Mouse (Mus musculus) midbrain, embryonic 11.5 days (tissue): ENCODE data around the gene Galc. TPM values are rescaled to one million over a fixed set of nuclear protein-coding genes. Genes with fewer than 3 reads are reported as not detected.

ENCODE experiments used
- ATAC-seq: fragments of 200-750 bp; cut with Nextera tagmentation; 2 replicates; pipeline ENCODE4 v1.8.0; 2017; ENCODE audit warnings: moderate TSS enrichment, moderate library complexity; ENCODE audit not compliant: low FRiP score
- DNase-seq: peaks from one replicate; pipeline ENCODE4 v3.0.0; 2015; ENCODE audit warnings: low spot score; ENCODE audit errors: missing footprints
- H3K27ac ChIP-seq: fragments of 300-500 bp; sonication (generic); 2 replicates; pipeline ENCODE4 v1.5.1; 2014; ENCODE audit warnings: low read depth, low read length
- H3K27me3 ChIP-seq: fragments of 300-500 bp; sonication (generic); 2 replicates; pipeline ENCODE4 v1.6.1; 2014; ENCODE audit warnings: mild to moderate bottlenecking, low read length, moderate library complexity, mixed read lengths; ENCODE audit not compliant: control insufficient read depth, insufficient read depth
- H3K36me3 ChIP-seq: fragments of 300-500 bp; sonication (generic); 2 replicates; pipeline ENCODE4 v1.6.1; 2014; ENCODE audit warnings: mild to moderate bottlenecking, low read length, moderate library complexity, mixed read lengths; ENCODE audit not compliant: control insufficient read depth, insufficient read depth
- H3K4me1 ChIP-seq: fragments of 300-500 bp; sonication (generic); 2 replicates; pipeline ENCODE4 v1.6.1; 2014; ENCODE audit warnings: low read length; ENCODE audit not compliant: control insufficient read depth, insufficient read depth
- H3K4me2 ChIP-seq: fragments of 300-500 bp; sonication (generic); 2 replicates; pipeline ENCODE4 v1.6.1; 2014; ENCODE audit warnings: mild to moderate bottlenecking, moderate library complexity
- H3K4me3 ChIP-seq: fragments of 300-500 bp; sonication (generic); 2 replicates; pipeline ENCODE4 v1.5.1; 2014; ENCODE audit warnings: low read depth, low read length
- H3K9ac ChIP-seq: fragments of 300-500 bp; sonication (generic); 2 replicates; pipeline ENCODE4 v1.6.1; 2014; ENCODE audit warnings: low read length
- H3K9me3 ChIP-seq: fragments of 300-500 bp; sonication (generic); 2 replicates; pipeline ENCODE4 v1.6.1; 2016; ENCODE audit warnings: low read length; ENCODE audit not compliant: control insufficient read depth
- WGBS: fragments of 180-500 bp; shearing (Covaris S2); extraction: QIAGEN DNeasy Blood & Tissue Kit; methylation state at CpG from one replicate; pipeline ENCODE4 v1.1.7; 2014; 5-methylcytosine and 5-hydroxymethylcytosine counted together
- polyA plus RNA-seq: library from polyadenylated mRNA; unstranded; fragments of >200 nt; fragmentation: Nextera tagmentation; extraction: Ambion mirVana; gene quantifications from 2 replicates; pipeline ENCODE4 v1.2.1, GENCODE M21; 2014

Galc gene
- 14.3 and 14.7 TPM in 2 replicates for polyA plus RNA-seq

- H3K27me3 ChIP-seq: no peaks in the 10 kb centered on the region
- peak within 1 kb of the TSS; percentile 70 for H3K4me3 ChIP-seq
- peak; percentile 95 for ATAC-seq
- H3K9ac ChIP-seq: peak within 1 kb of the TSS; percentile 95
- no peaks in the 10 kb centered on the region for H3K9me3 ChIP-seq
- peak within 1 kb of the TSS; percentile 94 for H3K27ac ChIP-seq
- H3K4me1 ChIP-seq: peaks cover 7% of the 10 kb centered on the region; the same call in 1 of the 2 replicates
- H3K36me3 ChIP-seq: no peaks in the 10 kb centered on the region
- WGBS: under 1% methylated on average over 76 of the region's 76 CpGs
- DNase-seq: peak; percentile 98
- H3K4me2 ChIP-seq: peak within 1 kb of the TSS; percentile 61
These were observed at the start of gene Galc for GRCm38 (mm10) chr12:98258845-98259517. TSS of gene Galc (minus strand) at chr12:98259459.

GRCm38 (mm10) chr12:98307179-98307915 lies 48.1 kb upstream of the Galc start:
- no peaks in the 10 kb centered on the region for H3K9me3 ChIP-seq
- no peak for ATAC-seq

GRCm38 (mm10) chr12:98303013-98303412 lies 43.8 kb upstream of the Galc start:
- H3K27ac ChIP-seq: no peak overlapping the region
- H3K4me1 ChIP-seq: no peaks in the 10 kb centered on the region
- H3K27me3 ChIP-seq: no peaks in the 10 kb centered on the region
- H3K4me3 ChIP-seq: no peak overlapping the region
- H3K9me3 ChIP-seq: no peaks in the 10 kb centered on the region
- H3K4me2 ChIP-seq: no peak overlapping the region
- no peak for ATAC-seq
- no peak overlapping the region for H3K9ac ChIP-seq
- H3K36me3 ChIP-seq: no peaks in the 10 kb centered on the region
- no peak for DNase-seq
- 76% methylated on average over 1 of the region's 1 CpGs for WGBS

More at GRCm38 (mm10) chr12:98307179-98307915, 48.1 kb upstream of the Galc start:
- H3K9ac ChIP-seq: no peak overlapping the region
- DNase-seq: no peak
- H3K4me2 ChIP-seq: no peak overlapping the region
- H3K27me3 ChIP-seq: no peaks in the 10 kb centered on the region
- H3K4me3 ChIP-seq: no peak overlapping the region
- H3K27ac ChIP-seq: no peak overlapping the region
- no peaks in the 10 kb centered on the region for H3K36me3 ChIP-seq
- 86% methylated on average over 7 of the region's 7 CpGs for WGBS
- no peaks in the 10 kb centered on the region for H3K4me1 ChIP-seq

- H3K9me3 ChIP-seq: no peaks in the 10 kb centered on the region
- H3K4me2 ChIP-seq: no peak overlapping the region
- DNase-seq (no peak), ATAC-seq (no peak)
- H3K27me3 ChIP-seq: no peaks in the 10 kb centered on the region
- no peak overlapping the region for H3K4me3 ChIP-seq
- no peaks in the 10 kb centered on the region for H3K36me3 ChIP-seq
- no peaks in the 10 kb centered on the region for H3K4me1 ChIP-seq
- H3K9ac ChIP-seq: no peak overlapping the region
- no peak overlapping the region for H3K27ac ChIP-seq
- 88% methylated on average over 5 of the region's 5 CpGs for WGBS
These were observed 42.7 kb upstream of the Galc start for GRCm38 (mm10) chr12:98301980-98302379.

GRCm38 (mm10) chr12:98294241-98294640 lies 35.0 kb upstream of the Galc start:
- Histone ChIP-seq H3K4me1 (no peaks in the 10 kb centered on the region), H3K36me3 (no peaks in the 10 kb centered on the region), H3K9ac (no peak overlapping the region), H3K9me3 (no peaks in the 10 kb centered on the region), H3K4me3 (no peak overlapping the region), H3K27ac (no peak overlapping the region), H3K27me3 (no peaks in the 10 kb centered on the region), H3K4me2 (no peak overlapping the region)
- DNase-seq (no peak), ATAC-seq (no peak)
- WGBS: 92% methylated on average over 2 of the region's 2 CpGs

- no peak overlapping the region for H3K4me3 ChIP-seq
- no peak overlapping the region for H3K9ac ChIP-seq
- no peaks in the 10 kb centered on the region for H3K36me3 ChIP-seq
- H3K27me3 ChIP-seq: no peaks in the 10 kb centered on the region
- H3K9me3 ChIP-seq: no peaks in the 10 kb centered on the region
- no peak for DNase-seq
- H3K4me1 ChIP-seq: no peaks in the 10 kb centered on the region
- 88% methylated on average over 4 of the region's 4 CpGs for WGBS
- no peak overlapping the region for H3K4me2 ChIP-seq
- H3K27ac ChIP-seq: no peak overlapping the region
- no peak for ATAC-seq
These were observed 33.0 kb upstream of the Galc start for GRCm38 (mm10) chr12:98292278-98292677.

GRCm38 (mm10) chr12:98290475-98290874 lies 31.2 kb upstream of the Galc start:
- H3K27ac ChIP-seq: no peak overlapping the region
- H3K4me1 ChIP-seq: no peaks in the 10 kb centered on the region
- H3K4me2 ChIP-seq: no peak overlapping the region
- no peaks in the 10 kb centered on the region for H3K9me3 ChIP-seq
- no peak for DNase-seq
- WGBS: 87% methylated on average over 3 of the region's 3 CpGs
- no peak overlapping the region for H3K9ac ChIP-seq
- H3K36me3 ChIP-seq: no peaks in the 10 kb centered on the region
- no peak for ATAC-seq
- H3K4me3 ChIP-seq: no peak overlapping the region
- H3K27me3 ChIP-seq: no peaks in the 10 kb centered on the region

GRCm38 (mm10) chr12:98284477-98284876 lies 25.2 kb upstream of the Galc start:
- H3K4me3 ChIP-seq: no peak overlapping the region
- DNase-seq (no peak), ATAC-seq (no peak)
- H3K27ac ChIP-seq: no peak overlapping the region
- 87% methylated on average over 3 of the region's 3 CpGs for WGBS
- H3K27me3 ChIP-seq: no peaks in the 10 kb centered on the region
- no peaks in the 10 kb centered on the region; the same call in 1 of the 2 replicates for H3K4me1 ChIP-seq
- H3K9ac ChIP-seq: no peak overlapping the region
- no peak overlapping the region for H3K4me2 ChIP-seq
- no peaks in the 10 kb centered on the region for H3K36me3 ChIP-seq
- no peaks in the 10 kb centered on the region for H3K9me3 ChIP-seq

- no peak for DNase-seq
- Histone ChIP-seq H3K4me2 (no peak overlapping the region), H3K4me3 (no peak overlapping the region), H3K27me3 (no peaks in the 10 kb centered on the region), H3K9me3 (no peaks in the 10 kb centered on the region), H3K36me3 (no peaks in the 10 kb centered on the region), H3K4me1 (no peaks in the 10 kb centered on the region; the same call in 1 of the 2 replicates), H3K9ac (no peak overlapping the region), H3K27ac (no peak overlapping the region)
- WGBS: 82% methylated on average over 3 of the region's 3 CpGs
- no peak for ATAC-seq
These were observed 24.2 kb upstream of the Galc start for GRCm38 (mm10) chr12:98283487-98283860.
